Mouse (Mus musculus) intestine, embryonic 15.5 days (tissue): Measurements from ENCODE around the gene Trappc5. TPM values are rescaled to one million over a fixed set of nuclear protein-coding genes. Genes with fewer than 3 reads are reported as not detected.

ENCODE experiments used
- ATAC-seq: fragments of 200-750 bp; cut with Nextera tagmentation; 2 replicates; pipeline ENCODE4 v1.8.0; 2017; ENCODE audit warnings: moderate TSS enrichment, moderate library complexity
- H3K27ac ChIP-seq: fragments of 300-500 bp; sonication (generic); 2 replicates; pipeline ENCODE4 v1.5.1; 2015; ENCODE audit warnings: mild to moderate bottlenecking, inconsistent platforms
- H3K27me3 ChIP-seq: fragments of 300-500 bp; sonication (generic); replicated peaks from 2 replicates; pipeline ENCODE4 v1.6.1; 2015; ENCODE audit warnings: inconsistent platforms
- H3K36me3 ChIP-seq: fragments of 300-500 bp; sonication (generic); 2 replicates; pipeline ENCODE4 v1.6.1; 2015; ENCODE audit warnings: inconsistent platforms
- H3K4me1 ChIP-seq: fragments of 300-500 bp; sonication (generic); replicated peaks from 2 replicates; pipeline ENCODE4 v1.6.1; 2015; ENCODE audit warnings: inconsistent platforms
- H3K4me2 ChIP-seq: fragments of 300-500 bp; sonication (generic); replicated peaks from 2 replicates; pipeline ENCODE4 v1.6.1; 2015; ENCODE audit warnings: mild to moderate bottlenecking, inconsistent platforms
- H3K4me3 ChIP-seq: fragments of 300-500 bp; sonication (generic); replicated peaks from 2 replicates; pipeline ENCODE4 v1.5.1; 2015; ENCODE audit warnings: inconsistent platforms
- H3K9ac ChIP-seq: fragments of 300-500 bp; sonication (generic); 2 replicates; pipeline ENCODE4 v1.6.1; 2015; ENCODE audit warnings: inconsistent platforms
- H3K9me3 ChIP-seq: fragments of 300-500 bp; sonication (generic); 2 replicates; pipeline ENCODE4 v1.6.1; 2016; ENCODE audit warnings: inconsistent platforms
- WGBS: fragments of 180-500 bp; shearing (Covaris S2); methylation state at CpG from one replicate; pipeline ENCODE4 v1.1.7; 2015; 5-methylcytosine and 5-hydroxymethylcytosine counted together
- polyA plus RNA-seq: library from polyadenylated mRNA; unstranded; fragments of >200 nt; fragmentation: Nextera tagmentation; extraction: Ambion mirVana; gene quantifications from 2 replicates; pipeline ENCODE4 v1.2.1, GENCODE M21; 2015

Gene Trappc5
- polyA plus RNA-seq, 1 experiment from 2014 or later, result 36.0 TPM

DNA sequence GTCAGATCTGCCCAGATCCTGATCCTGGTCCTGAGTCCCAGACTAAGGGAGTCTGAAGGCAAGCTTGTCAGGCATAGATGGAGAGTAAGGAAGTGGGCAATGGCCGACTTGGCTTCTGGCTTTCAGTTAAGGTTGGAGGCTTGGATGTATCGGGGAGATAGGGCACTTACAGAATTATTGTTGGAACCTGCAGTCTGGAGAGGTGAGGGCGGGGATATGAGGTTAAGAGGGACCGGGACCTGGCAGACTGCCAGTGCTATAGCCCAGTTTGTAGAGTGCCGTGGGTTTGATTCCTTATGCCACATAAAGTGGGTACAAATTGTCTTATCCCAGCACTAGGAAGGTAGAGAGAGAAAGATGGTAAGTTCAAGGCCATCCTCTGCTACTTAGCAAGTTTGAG is 3.6 kb downstream of the Trappc5 start:
- H3K27ac ChIP-seq, result no peak overlapping the region
- no peak for ATAC-seq
- peaks cover 7% of the 10 kb centered on the region for H3K4me1 ChIP-seq
- 83% methylated on average over 5 of the region's 5 CpGs for whole genome bisulfite sequencing
- no peaks in the 10 kb centered on the region for H3K27me3 ChIP-seq
- H3K9me3 ChIP-seq, result no peaks in the 10 kb centered on the region
- no peak overlapping the region for H3K9ac ChIP-seq
- H3K4me3 ChIP-seq, result no peak overlapping the region
- no peak overlapping the region for H3K4me2 ChIP-seq
- peaks cover 14% of the 10 kb centered on the region for H3K36me3 ChIP-seq

DNA sequence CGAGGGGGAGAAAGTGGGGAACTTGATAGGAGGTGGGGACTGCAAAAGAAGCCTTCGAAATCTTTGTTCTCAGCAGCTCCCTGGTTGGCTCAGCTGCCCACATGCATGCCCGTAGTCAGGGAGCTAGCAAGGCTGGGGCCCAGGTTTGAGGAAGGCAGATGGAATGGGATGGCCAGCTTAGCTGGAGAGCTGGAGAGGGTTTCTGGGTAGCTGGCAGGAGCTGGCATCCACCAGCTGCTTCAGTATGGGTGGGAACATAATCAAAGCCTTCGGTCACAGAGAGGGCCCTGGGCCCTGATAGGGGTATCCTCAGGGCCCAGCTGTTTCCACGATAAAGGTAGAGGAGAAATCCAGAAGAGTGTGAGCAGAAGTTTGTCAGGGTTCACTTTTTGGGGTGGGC is 6.3 kb downstream of the Trappc5 start:
- Histone ChIP-seq H3K9ac (no peak overlapping the region), H3K4me3 (no peak overlapping the region), H3K9me3 (no peaks in the 10 kb centered on the region), H3K27ac (no peak overlapping the region), H3K4me2 (no peak overlapping the region), H3K27me3 (no peaks in the 10 kb centered on the region), H3K36me3 (peaks cover 14% of the 10 kb centered on the region), H3K4me1 (peaks cover 5% of the 10 kb centered on the region)
- no peak for ATAC-seq
- WGBS, result 95% methylated on average over 5 of the region's 5 CpGs

DNA sequence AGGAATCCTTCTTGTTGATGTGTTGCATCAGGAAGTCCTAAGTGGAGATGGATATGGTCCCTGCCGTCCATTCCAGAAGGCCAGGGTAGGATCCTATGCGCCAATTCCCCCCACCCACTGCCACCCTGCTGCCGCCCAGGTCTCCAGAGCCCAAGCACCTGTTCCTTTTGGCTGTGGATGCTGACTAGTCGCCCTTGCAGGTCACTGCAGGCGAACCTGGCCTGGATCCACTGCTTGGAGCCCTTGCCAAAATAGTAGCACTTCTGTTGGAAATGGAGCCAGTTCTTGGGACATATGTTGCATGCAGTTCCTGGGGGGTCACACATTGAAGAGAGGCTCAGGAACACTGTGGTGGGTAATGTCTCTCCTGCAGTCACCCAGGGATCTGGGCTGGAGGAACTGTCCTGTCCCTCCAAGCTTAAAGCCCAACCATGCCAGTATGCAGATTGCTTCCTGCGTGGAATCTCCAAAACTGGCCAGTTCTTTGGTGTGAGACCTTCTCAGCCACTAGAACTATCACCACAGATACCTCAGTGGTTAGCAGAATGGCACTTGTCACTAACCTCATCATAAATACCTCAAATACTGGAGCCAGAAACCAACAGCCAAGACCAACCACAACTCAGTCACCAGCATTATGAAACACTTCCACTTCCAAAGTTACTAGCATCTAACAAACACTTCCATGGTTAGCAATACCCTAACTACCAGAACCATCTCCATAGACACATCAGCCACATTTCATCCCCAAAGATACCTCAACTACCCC is 7.5 kb downstream of the Trappc5 start:
- H3K27ac ChIP-seq, result no peak overlapping the region
- 79% methylated on average over 6 of the region's 6 CpGs for WGBS
- no peak overlapping the region for H3K4me2 ChIP-seq
- H3K4me1 ChIP-seq, result no peaks in the 10 kb centered on the region; the same call in 1 of the 2 replicates
- H3K4me3 ChIP-seq, result no peak overlapping the region
- no peak for ATAC-seq
- H3K36me3 ChIP-seq, result peaks cover 14% of the 10 kb centered on the region
- H3K9me3 ChIP-seq, result no peaks in the 10 kb centered on the region
- no peak overlapping the region for H3K9ac ChIP-seq
- no peaks in the 10 kb centered on the region for H3K27me3 ChIP-seq

DNA sequence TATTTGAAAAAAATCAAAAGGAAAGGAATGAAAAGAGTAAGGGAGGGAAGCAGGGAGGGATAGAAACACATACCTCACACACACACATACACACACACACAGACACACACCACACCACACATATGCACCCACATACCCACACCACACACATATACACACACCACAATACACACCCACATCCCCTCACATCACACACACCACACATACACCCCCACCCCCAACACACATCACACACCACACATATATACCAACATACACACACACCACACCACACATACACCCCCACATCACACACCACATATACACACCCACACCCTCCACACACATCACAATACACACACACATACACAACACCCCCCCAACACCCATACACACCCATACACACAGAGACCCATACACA is 8.4 kb downstream of the Trappc5 start:
- Histone ChIP-seq H3K9me3 (no peaks in the 10 kb centered on the region), H3K27ac (no peak overlapping the region)

DNA sequence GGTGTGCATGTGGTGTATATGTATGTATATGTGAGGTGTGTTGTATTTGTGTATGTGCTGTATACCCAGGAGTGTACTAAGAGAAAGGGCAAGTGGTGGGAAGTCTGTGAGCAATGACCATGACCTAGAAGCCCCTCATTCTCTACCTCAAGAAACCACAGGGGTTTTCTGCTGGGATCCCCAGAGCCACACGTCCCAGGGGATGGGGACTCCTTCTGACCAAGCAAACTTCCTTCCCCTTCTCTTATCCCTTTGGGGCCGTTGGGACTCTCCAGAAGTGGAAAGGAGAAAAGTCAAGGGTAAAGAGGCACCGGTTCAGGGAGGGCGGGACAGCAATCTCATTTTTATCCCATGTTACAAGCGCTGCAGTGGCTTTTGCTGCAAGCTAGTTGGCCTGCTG is 9.3 kb downstream of the Trappc5 start:
- Histone ChIP-seq H3K9me3 (no peaks in the 10 kb centered on the region), H3K27ac (no peak overlapping the region), H3K4me2 (no peak overlapping the region), H3K27me3 (no peaks in the 10 kb centered on the region), H3K36me3 (no peaks in the 10 kb centered on the region; the same call in 1 of the 2 replicates), H3K9ac (no peak overlapping the region), H3K4me3 (no peak overlapping the region), H3K4me1 (no peaks in the 10 kb centered on the region)
- WGBS, result 67% methylated on average over 5 of the region's 5 CpGs
- no peak for ATAC-seq

More for the DNA sequence above, 8.4 kb downstream of the Trappc5 start:
- no peak overlapping the region for H3K4me2 ChIP-seq
- H3K4me1 ChIP-seq, result no peaks in the 10 kb centered on the region; the same call in 1 of the 2 replicates
- peaks cover 6% of the 10 kb centered on the region for H3K36me3 ChIP-seq
- H3K9ac ChIP-seq, result no peak overlapping the region
- H3K27me3 ChIP-seq, result no peaks in the 10 kb centered on the region
- no peak overlapping the region for H3K4me3 ChIP-seq
- no peak for ATAC-seq

DNA sequence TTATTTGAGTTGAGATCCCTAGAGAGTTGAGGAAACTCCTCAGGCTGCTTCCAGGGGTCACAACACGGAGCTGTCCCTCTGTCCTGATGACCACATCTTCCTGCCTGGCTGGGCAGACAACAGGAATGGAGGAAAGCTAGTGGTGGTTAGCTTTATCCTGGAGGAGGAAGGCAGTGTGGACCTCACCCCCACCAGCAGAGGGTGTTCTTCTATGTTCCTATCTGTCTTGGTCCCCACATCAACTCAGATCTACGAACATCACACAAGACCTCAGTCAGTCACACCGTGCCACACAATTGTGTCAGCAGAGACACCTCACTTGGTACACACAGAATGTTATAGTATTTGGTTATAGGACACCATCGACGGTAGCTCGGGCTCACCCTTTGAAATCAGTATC is 11.4 kb downstream of the Trappc5 start:
- Histone ChIP-seq H3K4me3 (no peak overlapping the region), H3K9ac (no peak overlapping the region), H3K9me3 (no peaks in the 10 kb centered on the region), H3K27me3 (no peaks in the 10 kb centered on the region), H3K36me3 (no peaks in the 10 kb centered on the region), H3K27ac (no peak overlapping the region), H3K4me1 (no peaks in the 10 kb centered on the region), H3K4me2 (no peak overlapping the region)
- no peak for ATAC-seq
- 71% methylated on average over 6 of the region's 6 CpGs for WGBS

DNA sequence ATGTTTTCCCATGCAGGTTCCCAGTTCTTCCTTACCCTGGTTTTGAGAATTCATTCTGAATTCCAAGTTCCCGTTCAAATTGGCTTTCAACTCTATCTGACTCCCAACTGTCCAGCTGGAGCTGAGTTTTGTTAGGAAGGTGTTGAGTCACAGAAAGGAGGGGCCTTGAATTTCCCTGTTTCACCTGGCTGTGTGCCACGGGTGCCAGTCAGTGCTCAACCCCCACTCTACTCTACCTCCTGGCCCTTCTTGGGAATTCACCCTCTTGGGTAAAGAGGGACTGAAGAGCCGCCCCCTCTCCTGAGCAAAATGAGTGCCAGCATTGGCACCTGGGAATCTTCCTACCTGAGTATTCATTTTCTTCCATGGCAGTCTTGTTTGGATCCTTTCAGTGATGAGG is 14.7 kb downstream of the Trappc5 start:
- no peak for ATAC-seq
- H3K4me1 ChIP-seq, result no peaks in the 10 kb centered on the region
- H3K27me3 ChIP-seq, result no peaks in the 10 kb centered on the region
- WGBS, result 71% methylated on average over 3 of the region's 3 CpGs
- H3K4me2 ChIP-seq, result no peak overlapping the region
- no peak overlapping the region for H3K4me3 ChIP-seq
- no peaks in the 10 kb centered on the region for H3K9me3 ChIP-seq
- no peak overlapping the region for H3K27ac ChIP-seq
- no peak overlapping the region for H3K9ac ChIP-seq
- no peaks in the 10 kb centered on the region for H3K36me3 ChIP-seq

DNA sequence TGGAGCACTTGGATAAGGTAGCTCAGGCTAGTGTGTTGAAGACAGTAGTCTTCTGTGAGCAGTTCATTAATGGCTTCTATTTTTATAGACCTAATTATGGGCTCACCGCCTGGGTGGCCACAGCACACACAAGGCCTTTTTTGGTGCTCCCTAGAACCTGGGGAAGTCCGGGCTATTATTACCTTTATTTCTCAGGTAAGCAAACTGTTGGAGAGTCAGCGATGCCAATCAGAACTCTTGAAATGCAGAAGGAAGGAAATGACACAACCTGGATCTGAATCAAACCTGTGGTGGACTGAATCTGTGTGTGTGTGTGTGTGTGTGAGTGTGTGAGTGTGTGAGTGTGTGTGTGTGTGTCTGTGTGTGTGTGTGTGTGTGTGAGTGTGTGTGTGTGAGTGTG is 18.0 kb downstream of the Trappc5 start, which contains the start of gene Fcer2a:
Gene Fcer2a (minus strand): TSS at position 55 of the 400 bp plus-strand sequence.
- H3K4me2 ChIP-seq, result no peak within 1 kb of the TSS
- ATAC-seq, result no peak
- no peaks in the 10 kb centered on the region for H3K9me3 ChIP-seq
- H3K9ac ChIP-seq, result no peak within 1 kb of the TSS
- no peak within 1 kb of the TSS for H3K4me3 ChIP-seq
- no peak within 1 kb of the TSS for H3K27ac ChIP-seq
- 81% methylated on average over 3 of the region's 3 CpGs for WGBS
- H3K27me3 ChIP-seq, result no peaks in the 10 kb centered on the region
- no peaks in the 10 kb centered on the region for H3K36me3 ChIP-seq
- H3K4me1 ChIP-seq, result no peaks in the 10 kb centered on the region

DNA sequence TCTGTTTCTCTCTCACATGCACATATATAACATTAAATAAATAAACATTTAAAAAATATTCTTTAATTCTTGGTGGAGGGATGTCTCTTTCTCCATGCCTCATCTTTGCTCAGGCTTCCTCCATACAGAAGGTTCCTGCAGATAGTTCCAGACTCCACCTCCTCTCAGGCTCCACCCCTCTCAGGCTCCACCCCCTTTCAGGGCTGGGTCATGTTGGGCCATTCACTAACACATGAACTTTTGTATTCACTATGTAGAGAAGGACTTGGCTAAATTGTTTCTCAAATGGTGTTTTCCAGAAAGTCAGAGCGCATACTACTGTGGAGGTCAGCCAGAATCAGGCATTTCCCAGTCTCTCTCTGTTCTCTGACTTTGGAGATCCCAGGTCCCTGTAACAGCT is 25.4 kb downstream of the Trappc5 start:
- no peaks in the 10 kb centered on the region for H3K9me3 ChIP-seq
- no peak overlapping the region for H3K4me2 ChIP-seq
- H3K27ac ChIP-seq, result no peak overlapping the region
- ATAC-seq, result no peak
- H3K4me1 ChIP-seq, result no peaks in the 10 kb centered on the region
- no peaks in the 10 kb centered on the region for H3K27me3 ChIP-seq
- no peak overlapping the region for H3K9ac ChIP-seq
- WGBS, result 93% methylated on average over 1 of the region's 1 CpGs
- H3K4me3 ChIP-seq, result no peak overlapping the region
- H3K36me3 ChIP-seq, result no peaks in the 10 kb centered on the region

DNA sequence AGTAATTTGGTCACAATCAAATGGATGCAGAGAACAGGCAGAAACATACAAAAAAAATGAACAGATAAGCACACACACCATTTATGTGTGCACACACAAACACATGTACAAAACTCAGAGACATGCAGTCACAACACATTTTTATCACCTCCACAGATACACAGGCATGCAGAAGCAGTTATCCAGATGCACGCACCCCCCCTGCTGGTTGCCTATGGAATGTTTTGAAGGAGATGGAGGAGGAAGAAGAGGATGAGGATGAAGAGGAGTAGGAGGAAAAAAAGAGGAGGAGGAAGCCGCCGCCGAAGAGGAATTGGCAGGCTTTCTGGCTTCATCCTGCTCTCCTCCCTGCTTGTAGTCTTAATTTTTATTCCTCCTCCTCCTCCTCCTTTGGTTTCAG is 29.6 kb downstream of the Trappc5 start:
- ATAC-seq, result no peak

DNA sequence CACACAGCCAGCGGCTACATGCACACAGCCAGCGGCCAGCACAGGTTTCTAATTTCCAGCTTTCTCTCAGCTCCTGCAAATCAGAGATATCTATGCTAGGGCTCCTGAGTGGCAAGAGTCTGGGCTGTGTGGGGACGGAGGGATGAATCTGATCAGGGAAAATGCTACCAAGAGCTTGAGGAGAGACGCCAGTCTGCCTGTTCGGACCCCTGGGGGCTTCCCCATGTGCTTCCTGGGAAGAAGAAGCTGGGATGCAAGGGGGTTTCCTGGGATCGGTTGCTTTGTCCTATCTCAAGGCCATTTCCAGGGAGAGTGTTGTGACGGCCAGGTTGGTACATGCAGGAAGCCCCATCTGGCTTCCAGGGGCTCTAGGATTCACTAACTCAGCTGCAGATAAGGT is 31.5 kb downstream of the Trappc5 start:
- H3K9ac ChIP-seq, result no peak overlapping the region
- no peaks in the 10 kb centered on the region for H3K4me1 ChIP-seq
- no peak overlapping the region for H3K4me2 ChIP-seq
- 67% methylated on average over 7 of the region's 7 CpGs for WGBS
- no peak for ATAC-seq
- no peak overlapping the region for H3K4me3 ChIP-seq
- H3K9me3 ChIP-seq, result no peaks in the 10 kb centered on the region
- H3K27me3 ChIP-seq, result no peaks in the 10 kb centered on the region
- H3K27ac ChIP-seq, result no peak overlapping the region
- H3K36me3 ChIP-seq, result no peaks in the 10 kb centered on the region

More for the DNA sequence above, 29.6 kb downstream of the Trappc5 start:
- no peak overlapping the region for H3K27ac ChIP-seq
- H3K4me1 ChIP-seq, result no peaks in the 10 kb centered on the region
- no peak overlapping the region for H3K9ac ChIP-seq
- H3K4me2 ChIP-seq, result no peak overlapping the region
- H3K9me3 ChIP-seq, result no peaks in the 10 kb centered on the region
- WGBS, result 58% methylated on average over 4 of the region's 4 CpGs
- H3K4me3 ChIP-seq, result no peak overlapping the region
- no peaks in the 10 kb centered on the region for H3K27me3 ChIP-seq
- H3K36me3 ChIP-seq, result no peaks in the 10 kb centered on the region

DNA sequence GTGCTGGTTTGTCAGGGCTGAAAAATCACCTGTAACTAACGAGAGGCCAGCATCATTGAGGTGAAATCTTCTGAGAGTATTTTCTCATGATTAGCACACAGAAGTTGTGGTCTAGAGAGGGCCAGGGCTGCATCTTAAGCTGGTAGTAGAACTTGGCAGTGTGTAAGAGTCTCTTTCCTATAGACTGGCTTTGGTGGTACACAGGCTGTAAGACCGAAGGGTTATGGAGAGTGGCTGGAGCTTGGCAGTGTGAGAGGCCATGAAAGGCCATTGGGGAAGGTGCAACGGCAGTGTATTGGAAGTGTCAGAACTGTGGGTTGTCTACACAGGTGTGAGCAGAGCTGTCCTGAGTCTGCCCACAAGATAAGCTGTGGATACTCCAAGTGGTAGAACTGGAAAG is 34.2 kb downstream of the Trappc5 start:
- H3K36me3 ChIP-seq, result no peaks in the 10 kb centered on the region
- no peaks in the 10 kb centered on the region for H3K27me3 ChIP-seq
- H3K9me3 ChIP-seq, result no peaks in the 10 kb centered on the region
- no peak overlapping the region for H3K4me3 ChIP-seq
- H3K4me1 ChIP-seq, result no peaks in the 10 kb centered on the region
- H3K9ac ChIP-seq, result no peak overlapping the region
- no peak overlapping the region for H3K27ac ChIP-seq
- WGBS, result 84% methylated on average over 3 of the region's 3 CpGs
- H3K4me2 ChIP-seq, result no peak overlapping the region
- ATAC-seq, result no peak

DNA sequence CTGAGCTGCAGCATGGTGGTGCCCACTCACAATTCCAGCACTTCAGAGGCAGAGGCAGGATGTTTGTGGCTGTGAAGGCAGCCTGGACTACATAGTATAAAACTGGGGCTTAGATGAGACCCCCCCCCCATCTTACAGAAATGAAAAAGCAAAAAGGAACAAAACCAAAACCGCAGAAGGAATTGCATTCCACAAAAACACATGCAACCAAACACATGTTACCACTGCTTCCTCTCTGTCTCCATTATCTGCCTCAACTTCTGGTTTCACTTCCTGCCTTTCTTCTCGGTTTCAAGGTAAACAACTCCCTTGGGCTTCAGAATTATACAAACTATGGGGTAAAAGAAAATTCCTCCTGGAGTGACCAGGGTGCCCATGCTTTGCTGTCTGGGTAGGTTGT is 35.5 kb downstream of the Trappc5 start:
- 38% methylated on average over 2 of the region's 2 CpGs for WGBS
- no peak for ATAC-seq
- no peak overlapping the region for H3K27ac ChIP-seq
- H3K9ac ChIP-seq, result no peak overlapping the region
- no peaks in the 10 kb centered on the region for H3K27me3 ChIP-seq
- H3K9me3 ChIP-seq, result no peaks in the 10 kb centered on the region
- no peaks in the 10 kb centered on the region for H3K36me3 ChIP-seq
- H3K4me3 ChIP-seq, result no peak overlapping the region
- H3K4me1 ChIP-seq, result no peaks in the 10 kb centered on the region
- no peak overlapping the region for H3K4me2 ChIP-seq
